Mouse (Mus musculus) gastrocnemius, postnatal 4 days (tissue): Measurements from ENCODE around the gene Fbxl16. TPM values are rescaled to one million over a fixed set of nuclear protein-coding genes. Genes with fewer than 3 reads are reported as not detected.

Experiments
- DNase-seq, 2 experiments: peaks; one replicate each; pipeline ENCODE4 v3.0.0; 2021 to 2022; ENCODE audit warnings: low spot score in 2 of 2, mixed read lengths in 2 of 2
- long read RNA-seq, 2 experiments: library from polyadenylated mRNA; stranded (forward); transcript quantifications; one replicate each; pipeline ENCODE4 v2.0.0; 2021
- total RNA-seq, 2 experiments: library from RNA; stranded (reverse); gene quantifications; 2 replicates each; pipeline ENCODE4 v1.2.3; 2021

The Fbxl16 gene
- 1 to 10 TPM; 1.4 to 2.0 TPM for total RNA-seq
- long read RNA-seq, experiment 1, partial matches to known transcripts, result 0 of 1 reads
- long read RNA-seq, experiment 1, other reads (novel, unspliced or antisense), result 0 of 1 reads
- long read RNA-seq, experiment 2, partial matches to known transcripts, result 1 of 2 reads
- long read RNA-seq, experiment 2, other reads (novel, unspliced or antisense), result 0 of 2 reads

DNA sequence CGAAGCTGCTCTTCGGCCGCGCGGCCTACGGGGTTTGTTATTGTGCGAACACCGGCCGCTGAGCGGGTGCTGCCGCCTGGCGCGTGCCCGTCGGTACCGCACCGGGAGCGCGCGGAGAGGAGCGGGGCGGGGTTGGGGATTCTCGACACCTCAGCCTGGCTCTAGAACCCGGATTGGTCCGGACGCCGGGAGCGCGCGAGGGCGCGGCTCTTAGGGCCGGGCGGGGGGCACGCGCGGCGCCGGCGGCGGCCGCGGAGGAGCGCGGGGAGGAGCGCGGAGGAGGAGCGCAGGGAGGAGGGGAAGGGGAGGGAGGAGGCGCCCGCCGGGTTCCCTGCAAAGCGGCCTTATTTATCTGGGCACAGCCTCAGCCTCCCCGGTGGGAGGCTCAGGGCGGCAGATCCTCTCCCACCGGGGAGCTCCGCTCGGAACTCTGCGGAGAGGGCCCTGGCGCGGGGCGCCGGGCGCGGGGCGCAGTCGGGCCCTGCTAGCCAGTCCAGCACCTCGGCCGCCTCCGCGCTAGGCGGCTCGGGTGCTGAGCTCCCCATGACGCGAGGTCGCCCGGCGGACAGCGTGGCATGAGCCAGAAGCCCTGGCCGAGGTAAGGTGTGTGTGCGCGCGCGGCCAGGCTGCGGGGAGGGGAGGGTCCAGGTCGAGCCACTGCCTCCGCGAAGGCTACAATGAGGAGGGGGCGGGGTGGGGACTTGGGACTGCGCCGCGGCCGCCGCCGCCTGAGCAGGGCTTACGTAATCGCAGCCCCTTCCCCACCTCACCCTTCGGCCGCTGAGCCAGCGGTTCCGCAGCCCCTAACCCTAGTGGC is at the start of gene Fbxl16:
TSS of gene Fbxl16 (plus strand) at position 297 of the 817 bp plus-strand sequence.
- peak in 1 of 2 experiments; percentile 58 for DNase-seq

DNA sequence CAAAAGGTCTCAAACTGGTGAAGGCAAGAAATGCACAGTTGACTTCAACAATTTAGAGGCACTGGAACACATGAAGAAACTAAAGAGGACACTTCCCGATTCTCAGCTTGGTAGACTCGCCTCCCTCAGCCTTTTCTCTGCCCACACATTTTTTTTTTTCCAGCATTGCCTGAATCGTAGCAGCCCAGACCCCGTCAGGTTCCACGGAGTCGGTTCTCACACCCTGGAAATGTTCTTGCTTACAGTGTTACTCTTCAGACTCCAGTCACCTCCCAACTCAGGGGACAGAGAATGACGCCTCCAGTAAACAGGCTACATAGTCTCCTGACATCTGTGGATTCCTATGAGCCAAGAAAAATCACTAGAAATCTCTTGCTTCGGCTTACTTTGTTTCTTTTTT is 48.7 kb upstream of the Fbxl16 start:
- no peak for DNase-seq

DNA sequence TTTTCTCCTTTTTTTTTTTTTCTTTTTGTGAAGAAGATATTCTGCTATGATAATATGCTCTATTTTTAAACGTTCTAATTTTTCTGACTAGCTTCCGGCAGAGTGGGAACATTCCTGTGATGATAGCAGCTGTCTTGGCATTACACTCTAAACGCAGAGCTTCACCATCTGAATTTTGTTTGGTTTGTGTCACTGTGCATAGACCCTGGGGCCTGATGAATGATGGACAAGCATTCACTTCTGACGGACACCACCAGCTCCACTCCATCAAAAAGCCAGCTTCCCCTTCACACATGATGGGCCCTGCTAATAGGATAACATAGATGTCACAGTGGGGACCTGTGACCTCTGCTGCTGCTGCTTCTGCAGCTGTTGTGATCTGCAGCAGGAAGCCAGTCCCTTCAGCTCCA is 47.3 kb upstream of the Fbxl16 start:
- DNase-seq, result no peak

DNA sequence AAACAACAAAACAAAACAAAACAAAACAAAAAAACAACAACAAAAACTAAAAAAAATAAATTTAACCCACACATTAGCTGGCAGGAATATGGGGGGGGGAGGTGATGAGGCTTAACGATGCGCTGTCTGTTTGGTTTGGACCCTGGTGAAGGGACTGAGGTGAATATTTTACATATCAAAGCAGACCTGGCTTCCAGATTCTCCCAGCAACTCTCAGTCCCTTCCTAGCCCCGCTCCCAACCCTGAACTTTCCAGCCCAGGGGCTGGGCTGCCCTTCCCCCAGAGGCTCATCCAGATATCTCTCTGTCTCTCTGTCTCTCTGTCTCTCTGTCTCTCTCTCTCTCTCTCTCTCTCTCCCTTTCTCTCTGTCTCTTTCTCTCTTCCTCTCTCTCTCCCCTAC is 46.3 kb upstream of the Fbxl16 start:
- no peak for DNase-seq

DNA sequence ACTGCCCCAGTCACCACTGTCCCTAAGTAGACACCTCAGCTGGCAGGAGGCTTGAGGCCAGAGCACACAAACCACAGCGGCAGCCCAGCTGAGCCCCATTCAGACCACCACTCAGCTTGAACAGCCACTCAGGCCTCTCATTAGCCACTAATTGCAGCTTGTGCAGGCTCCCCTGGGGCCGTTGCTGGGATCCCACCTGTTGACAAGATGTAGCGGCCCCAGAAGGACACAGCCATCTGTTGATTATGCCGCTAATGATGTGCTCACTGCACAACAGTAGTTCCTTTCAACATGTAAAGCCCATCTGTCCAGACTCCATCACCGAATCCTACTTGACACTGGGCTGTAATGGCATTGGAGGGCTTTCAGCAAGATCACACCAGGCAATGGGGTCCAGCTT is 43.0 kb upstream of the Fbxl16 start:
- no peak for DNase-seq

DNA sequence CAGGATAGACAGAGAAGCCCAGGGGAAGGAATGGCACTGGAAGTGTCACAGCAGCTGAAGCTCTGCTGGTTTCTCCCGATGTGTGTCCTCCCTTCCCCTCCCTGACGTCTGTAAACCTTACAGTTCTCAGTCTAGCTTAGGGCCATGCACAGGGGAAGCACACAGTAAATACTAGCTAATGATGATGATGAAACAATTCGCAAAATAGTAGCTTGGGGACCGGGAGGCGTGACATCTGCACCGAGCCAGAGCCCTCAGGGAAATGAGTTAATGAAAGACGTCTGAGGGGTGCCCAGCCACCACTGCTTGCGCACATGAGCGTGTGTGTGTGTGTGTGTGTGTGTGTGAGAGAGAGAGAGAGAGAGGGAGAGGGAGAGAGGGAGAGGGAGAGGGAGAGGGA is 39.6 kb upstream of the Fbxl16 start:
- DNase-seq, result no peak

DNA sequence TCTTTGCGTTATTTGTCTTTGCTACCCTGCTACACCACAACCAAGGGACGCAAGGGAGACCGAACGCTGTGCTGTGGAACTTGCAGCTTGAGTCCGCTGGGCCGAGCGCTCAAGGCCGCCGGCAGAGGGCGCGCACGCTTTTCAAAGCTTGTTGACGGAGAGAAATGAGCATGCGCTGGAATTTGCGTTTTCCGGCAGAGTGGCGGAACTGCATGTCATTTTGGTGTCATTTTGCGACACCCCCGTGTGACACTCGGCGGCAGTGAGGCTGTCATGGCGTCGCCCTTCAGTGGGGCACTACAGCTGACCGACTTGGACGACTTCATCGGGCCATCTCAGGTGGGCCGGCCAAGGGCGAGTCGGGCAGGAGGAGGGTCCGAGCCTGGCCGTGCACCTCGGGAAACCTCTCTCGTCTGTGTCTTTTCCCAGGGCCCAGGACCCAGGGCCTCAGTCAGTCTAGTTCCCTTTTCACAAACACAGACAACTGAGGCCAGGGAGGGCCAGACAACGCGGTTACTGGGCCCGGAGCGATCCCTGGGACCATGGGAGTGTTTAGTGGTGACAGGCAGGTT is 35.2 kb upstream of the Fbxl16 start, which contains the start of gene Narfl:
TSS of gene Narfl (plus strand) at position 228 of the 572 bp plus-strand sequence.
- DNase-seq, result peak; percentile 96 to 97

DNA sequence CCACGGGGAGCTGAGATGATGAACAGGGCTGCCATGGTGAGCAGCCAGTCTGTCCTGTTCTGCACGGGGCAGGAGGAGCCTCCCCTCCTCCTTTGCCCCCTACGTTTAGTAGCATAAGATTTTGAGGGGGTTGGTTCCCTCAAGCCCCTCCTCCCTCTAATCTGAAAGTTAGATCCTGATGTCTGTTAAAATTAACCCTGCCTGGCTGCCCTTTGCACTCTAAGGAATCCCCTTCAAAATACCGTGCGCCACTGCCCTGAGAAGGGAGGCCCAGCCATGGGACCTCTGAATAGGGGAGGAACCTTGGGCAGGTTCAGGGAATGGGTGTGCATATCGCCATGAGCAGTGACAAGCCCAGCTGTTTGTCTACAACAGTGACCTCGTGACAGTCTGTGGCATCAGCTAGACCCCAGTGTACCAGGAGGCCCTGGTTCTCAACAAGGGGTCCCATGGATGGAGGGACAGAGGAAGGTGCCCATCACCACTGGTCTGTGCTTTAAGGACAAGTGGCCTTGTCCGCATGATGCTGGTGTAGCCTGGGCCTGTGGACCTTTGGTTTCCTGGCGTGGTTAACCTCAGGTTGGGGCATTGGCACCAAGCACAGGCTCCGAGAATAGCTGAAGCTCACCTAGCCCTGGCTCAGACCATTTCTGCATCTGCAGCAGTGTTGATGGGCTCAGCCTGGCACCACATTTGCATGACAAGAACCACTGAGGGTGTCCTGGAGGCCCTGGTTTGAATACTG is 33.4 kb upstream of the Fbxl16 start:
- DNase-seq, result no peak

DNA sequence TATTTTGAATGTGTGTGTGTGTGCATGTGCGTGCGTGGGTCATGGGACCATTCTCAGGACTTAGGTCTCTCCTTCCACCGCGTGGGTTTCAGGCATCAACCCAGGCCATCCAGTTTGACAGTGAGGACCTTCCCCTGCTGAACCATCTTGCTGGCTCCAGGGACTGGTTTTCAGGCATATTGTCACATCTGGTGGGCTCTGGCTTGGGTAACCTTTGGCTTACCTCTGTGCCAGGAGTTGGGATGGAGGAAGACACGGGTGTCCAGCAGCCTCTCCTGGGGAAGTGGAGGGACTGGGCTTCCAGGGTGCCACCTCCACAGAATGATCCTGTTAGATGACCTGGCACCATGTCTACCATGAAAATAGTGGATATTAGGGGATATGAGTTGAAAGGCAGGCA is 30.9 kb upstream of the Fbxl16 start:
- DNase-seq, result no peak

DNA sequence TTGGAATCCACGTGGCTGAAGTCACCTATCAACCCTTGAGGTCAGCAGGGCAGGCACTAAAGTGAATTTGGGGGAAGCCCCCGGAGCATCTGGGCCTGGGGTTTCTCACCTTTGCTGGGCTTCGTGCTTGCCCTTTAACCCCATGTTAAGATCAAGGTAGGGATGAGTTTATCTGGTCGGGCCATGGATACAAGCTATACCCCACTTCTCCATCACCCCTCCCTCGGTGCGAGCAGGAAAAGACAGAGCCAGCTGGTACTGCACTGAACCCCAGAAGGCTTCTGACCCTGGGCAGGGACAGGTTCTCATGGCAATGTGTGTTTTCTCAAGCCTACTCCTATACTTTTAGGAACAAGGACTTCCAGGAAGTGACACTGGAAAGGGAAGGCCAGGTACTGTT is 27.5 kb upstream of the Fbxl16 start:
- no peak for DNase-seq

DNA sequence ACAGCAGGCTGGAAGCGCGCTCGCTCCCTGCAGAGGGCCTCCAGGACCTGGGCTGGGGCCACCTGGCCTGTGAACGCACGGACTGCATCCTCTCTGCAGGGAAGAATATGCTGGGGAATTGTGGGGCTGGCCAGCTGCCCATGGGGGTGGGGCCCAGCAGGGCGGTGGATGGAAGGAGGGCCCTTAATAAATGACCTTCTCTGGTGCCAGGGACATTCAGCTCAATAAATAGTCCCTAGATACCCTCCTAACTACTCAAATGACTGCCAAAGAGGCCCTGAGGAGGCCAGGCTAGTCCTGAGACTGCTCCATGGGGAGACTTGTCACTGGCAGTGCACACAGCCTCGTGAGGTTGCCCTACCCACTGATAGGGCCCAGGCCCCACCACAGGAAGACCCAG is 25.8 kb upstream of the Fbxl16 start:
- no peak for DNase-seq

DNA sequence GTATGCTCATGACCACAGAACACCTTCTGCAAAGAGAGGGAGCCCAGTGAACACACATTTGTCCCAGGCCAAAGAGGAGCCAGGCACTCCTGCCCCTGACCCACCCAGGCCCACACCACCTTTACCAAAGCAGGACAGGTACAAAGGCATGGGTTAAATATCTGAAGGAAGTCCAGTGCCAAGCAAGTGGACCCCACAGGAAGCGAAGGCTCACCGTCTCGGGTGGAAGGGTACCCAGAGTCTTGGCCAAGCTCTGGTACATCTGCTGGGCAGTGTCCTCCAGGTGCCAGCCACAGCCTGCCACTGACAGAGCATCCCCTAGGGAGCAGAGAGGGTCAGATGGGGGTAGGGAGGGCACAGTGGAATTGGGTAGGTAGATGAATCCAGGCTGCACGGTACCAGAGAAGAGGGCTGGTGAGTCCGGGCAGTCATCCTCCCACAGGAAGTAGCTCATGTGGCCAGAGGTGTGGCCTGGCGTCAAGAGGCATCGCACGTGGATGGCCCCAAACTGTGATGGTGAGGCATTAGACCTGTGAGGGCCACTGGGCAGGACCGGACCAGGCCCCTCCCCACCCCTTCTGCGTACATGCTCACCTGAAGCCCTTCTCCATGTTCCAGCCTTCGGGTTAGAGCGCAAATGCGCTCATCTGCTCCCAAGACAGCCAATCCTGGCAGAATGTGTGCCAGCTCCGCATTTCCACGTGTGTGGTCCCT is 24.9 kb upstream of the Fbxl16 start:
- DNase-seq, result no peak

DNA sequence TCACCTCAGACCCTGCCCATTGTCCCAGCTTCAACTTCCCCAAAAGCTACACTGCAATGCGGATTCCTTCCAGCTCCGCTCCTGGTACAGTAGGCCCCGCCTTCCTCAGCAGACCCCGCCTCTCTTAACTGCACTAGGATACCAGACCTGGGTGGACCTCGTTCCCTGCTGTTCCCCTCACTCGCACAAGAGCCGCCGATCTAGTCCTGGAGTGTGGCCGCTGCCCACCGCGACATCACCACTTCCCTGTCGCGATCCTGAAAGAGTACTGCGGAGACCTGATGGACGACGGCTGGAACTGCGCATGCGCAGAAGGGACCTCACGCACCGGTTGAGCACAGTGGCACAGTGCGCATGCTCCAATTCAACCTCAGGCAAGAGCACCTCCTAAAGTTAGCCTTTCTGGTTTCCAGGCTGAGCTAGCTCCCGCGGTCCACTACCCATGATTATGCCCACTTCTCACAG is 23.6 kb upstream of the Fbxl16 start, which contains the start of gene Haghl:
TSS of gene Haghl (minus strand) at position 393 of the 465 bp plus-strand sequence.
- peak; percentile 88 to 97 for DNase-seq

DNA sequence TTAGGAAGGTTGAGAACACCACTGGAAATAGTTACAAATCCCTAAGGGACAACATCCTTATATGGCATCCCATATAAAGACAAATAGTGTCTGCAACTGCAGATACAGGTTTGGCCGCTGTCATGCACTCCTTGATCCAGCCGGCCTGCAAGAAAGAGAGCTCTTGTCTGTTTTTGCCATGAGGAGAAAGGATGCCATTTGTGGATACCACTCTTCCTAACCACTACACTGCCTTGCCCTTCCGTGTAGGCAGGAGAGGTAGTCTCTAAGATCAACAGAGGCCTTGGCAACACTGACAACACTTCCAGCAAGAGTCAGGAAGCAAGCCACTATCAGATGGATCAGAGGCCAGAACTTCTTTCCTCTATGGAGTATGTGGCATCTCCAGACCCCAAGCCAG is 22.6 kb upstream of the Fbxl16 start, which contains the start of gene Ccdc78:
TSS of gene Ccdc78 (plus strand) at position 301 of the 400 bp plus-strand sequence.
- DNase-seq, result no peak

DNA sequence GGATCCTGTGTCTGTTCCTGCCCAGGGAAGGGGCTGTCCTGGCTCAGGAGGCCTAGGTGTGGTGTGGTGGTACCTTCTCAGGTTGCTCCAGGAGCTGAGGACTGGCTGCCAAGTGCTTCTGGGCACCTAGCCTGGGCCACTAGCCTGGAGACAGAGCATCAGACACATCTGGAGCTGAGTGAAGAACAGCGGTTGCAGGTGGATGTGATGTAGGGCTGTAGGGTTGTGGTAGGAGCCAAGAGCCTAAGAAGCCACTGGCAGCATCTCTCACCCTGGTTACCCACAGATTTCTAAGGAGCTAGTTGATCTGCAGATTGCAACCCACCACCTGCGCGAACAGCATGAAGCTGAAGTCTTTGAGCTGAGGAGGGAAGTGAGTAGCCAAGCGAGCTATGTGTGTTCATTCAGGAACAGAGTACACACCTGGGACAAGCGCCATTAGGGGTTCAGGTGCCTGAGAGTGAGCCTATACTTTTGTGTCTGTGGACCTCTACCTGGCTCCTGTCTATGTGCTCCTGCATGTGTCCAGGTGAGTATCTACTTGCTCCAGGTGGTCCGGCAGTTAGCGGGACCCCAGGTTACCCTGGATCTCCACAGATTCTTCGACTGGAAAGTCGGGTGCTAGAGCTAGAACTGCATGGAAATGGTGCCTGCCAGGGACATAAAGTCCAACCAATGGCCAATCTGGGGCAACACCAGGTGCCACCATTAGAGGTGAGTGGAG is 21.9 kb upstream of the Fbxl16 start:
- no peak for DNase-seq

DNA sequence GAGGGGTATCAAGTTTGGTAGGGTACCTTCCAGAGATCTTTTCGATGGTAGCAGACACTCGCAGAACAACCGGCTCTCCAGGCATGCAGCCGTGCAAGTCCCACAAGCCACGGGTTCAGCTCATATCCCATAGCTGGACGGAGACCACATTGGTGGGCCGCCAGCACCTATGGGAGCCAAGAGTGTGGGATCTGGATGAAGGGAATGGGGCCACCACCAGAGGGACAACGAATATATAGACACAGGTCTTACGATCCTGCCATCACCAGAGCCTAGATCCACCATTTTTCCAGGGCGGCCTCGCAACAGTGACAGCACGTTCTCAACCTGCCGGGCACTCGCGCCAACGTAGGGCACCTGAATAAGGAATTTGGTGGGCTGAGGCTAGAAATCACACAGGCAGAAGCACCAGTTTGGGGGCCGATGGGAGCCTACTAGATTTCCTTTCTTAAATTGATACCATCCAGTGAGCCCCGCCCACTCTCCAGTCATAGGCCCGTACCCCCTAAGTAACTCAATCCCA is 17.5 kb upstream of the Fbxl16 start:
- DNase-seq, result no peak

DNA sequence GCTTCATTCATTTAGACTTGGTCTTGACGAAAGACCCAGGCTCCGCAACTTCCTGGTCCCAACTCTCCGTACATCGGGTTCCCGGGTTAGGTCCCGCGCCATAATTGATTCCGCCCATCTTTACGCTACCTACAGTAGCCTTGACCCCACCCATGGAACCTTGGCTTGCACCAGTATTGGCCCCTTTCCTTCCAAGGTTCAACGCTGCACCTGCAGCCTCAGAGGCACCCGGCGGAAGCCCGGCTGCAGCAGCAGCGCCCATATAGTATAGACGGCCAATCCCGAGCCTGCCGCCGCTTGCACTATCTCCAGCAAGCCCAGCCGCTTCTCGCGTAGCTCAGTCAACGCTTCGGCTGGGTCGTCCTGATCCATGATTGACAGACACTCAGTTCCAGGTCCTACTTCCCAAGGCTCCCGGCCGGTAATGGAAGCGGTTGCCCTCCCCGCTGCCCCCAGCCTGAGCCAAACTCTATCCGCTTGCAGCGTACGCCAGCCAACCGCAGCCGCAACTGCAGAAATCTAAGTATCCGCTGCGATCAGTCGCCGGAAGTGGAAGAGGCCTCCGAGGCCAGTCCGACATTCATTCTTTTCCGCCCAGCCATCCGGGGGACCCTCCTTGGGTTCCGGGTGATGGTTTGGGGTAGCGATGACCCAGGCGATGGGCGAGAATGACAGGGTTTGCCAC is 16.9 kb upstream of the Fbxl16 start:
- peak; percentile 64 to 85 for DNase-seq

DNA sequence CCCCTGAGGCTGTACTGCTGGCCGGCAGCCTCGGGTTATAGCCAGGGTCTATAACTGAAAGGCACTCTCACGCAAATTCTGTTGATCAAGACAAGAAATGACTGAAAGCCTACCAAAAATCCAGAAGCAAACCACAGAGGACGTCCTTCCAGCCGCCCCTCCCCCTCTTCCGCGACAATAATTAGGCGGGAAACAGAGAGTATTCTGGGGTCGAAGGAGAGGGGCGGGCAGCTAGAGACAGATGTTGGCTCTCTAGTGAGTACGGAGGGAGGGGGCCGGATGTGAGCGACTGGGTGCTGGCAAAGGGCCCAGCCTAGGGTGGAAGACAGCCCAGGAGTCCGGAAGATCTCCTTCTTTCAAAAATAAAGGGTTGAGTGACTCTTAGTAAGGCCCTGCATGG is 16.3 kb upstream of the Fbxl16 start, which contains the start of gene Fam173a:
TSS of gene Fam173a (minus strand) at position 287 of the 400 bp plus-strand sequence.
- peak; percentile 68 to 83 for DNase-seq

DNA sequence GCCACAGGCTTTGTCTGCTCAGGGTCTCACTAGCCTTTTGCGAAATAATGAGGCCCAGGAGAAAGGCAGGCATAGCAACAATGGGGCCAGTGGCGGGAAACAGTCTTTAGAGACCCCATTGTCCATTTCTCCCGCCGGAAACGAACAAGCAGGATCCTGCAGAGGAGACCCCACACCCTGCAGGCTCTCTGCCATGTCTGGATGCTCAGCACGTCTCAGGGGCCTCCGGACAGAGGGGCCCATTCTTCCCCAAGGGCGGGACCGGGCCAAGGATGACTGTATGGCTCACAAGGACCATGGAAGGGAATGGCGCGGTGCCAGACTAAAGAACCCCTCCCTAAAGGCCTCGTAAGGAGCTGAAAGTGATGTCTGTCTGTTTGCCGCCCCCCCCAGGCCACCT is 14.7 kb upstream of the Fbxl16 start:
- no peak for DNase-seq
